Mouse (Mus musculus) ES-Bruce4 (cell line): Measurements from ENCODE around the gene Actl6a.

Experiments used
- CTCF ChIP-seq: IDR thresholded peaks from one replicate; pipeline ENCODE4 v1.8.1; 2011; ENCODE audit warnings: low read depth, low read length
- EP300 ChIP-seq: IDR thresholded peaks from 2 replicates; pipeline ENCODE4 v1.6.1; 2011; ENCODE audit warnings: low read depth, low read length; ENCODE audit not compliant: insufficient read depth
- POLR2A ChIP-seq: IDR thresholded peaks from one replicate; pipeline ENCODE4 v1.8.1; 2011; ENCODE audit warnings: low read length; ENCODE audit not compliant: insufficient read depth

DNA sequence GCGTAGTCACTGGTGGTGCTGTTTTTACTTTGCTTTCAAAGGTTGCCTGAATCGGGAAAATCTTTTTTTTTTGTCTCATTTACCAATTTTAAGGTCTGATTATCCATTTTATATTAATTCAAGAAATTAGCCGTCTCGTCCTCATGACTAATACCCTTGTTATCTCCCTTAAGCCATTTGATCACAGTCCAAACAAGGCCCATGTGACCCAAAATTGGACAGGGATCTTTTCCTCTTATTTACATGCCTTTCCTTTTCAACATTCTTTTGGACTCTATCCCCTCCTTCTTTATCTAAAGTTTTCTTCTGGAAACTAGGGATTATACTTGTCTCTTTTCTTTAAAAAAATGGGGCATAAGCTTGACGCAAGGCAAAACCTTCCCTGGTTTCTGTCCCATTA lies 14.3 kb upstream of the Actl6a start:
- no peak for TF ChIP-seq CTCF
- no peak for TF ChIP-seq EP300
- no peak for TF ChIP-seq POLR2A
